Mouse (Mus musculus) thymus, postnatal 14 days (tissue): ENCODE results near the gene Tmem235.
A peak's percentile ranks its signal among the peaks of the same experiment; 100 is the strongest.

ENCODE experiments used
- DNase-seq: peaks from one replicate; pipeline ENCODE4 v3.0.0; 2021

Gene Tmem235

DNA sequence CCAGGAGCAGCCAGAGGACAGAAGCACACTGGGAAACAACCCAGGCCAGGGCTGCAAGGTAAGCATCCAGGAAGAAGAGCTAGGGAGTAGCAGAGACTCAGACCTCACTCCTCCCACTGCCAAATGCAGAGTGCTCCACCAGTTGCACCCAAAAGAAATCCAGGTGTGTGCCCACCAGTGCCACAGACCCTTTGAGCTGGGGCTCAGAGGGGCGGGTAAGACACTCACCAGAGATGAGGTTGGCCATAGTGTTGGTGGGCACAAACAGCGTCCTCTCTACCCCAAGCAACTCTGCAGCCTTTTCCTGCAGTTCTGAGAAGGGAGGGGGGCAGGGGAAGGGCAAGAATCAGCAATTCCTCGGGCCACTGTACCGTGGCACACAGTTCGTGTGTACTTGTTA is 10.8 kb downstream of the Tmem235 start:
- peak; percentile 61 for DNase-seq

DNA sequence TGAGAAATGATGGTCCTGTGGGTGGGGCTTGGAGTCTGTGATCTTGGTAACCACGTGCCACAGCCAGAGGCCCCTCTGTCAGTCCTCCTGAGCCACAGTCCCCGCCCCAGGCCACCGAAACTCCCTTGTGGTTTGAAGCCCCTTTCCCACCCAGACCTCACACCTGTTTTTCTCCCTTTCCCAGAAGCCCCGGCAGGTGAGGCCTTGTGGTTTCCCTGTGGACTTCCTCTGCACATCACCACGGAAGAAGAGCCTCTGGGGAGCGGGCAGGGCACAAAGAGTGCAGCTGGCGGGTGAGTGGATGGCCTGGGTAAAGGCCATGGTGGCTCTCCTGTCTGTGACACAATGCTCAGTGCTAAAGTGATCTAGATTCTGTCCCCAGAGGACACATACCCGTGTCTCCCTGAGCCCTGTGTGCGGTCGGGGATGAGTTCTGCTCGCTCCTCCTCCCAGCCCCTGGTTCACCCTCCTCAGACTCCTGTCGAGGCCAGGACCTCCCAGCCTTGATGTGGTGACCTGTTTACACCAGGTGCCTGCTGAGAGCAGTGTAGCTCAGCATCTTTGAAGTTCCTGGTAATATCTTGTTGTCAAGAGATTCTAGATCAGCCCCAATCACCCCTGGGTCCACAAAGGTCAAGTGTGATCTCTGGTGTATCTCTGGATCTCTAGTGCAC is 11.5 kb downstream of the Tmem235 start:
- DNase-seq, result peak; percentile 95

DNA sequence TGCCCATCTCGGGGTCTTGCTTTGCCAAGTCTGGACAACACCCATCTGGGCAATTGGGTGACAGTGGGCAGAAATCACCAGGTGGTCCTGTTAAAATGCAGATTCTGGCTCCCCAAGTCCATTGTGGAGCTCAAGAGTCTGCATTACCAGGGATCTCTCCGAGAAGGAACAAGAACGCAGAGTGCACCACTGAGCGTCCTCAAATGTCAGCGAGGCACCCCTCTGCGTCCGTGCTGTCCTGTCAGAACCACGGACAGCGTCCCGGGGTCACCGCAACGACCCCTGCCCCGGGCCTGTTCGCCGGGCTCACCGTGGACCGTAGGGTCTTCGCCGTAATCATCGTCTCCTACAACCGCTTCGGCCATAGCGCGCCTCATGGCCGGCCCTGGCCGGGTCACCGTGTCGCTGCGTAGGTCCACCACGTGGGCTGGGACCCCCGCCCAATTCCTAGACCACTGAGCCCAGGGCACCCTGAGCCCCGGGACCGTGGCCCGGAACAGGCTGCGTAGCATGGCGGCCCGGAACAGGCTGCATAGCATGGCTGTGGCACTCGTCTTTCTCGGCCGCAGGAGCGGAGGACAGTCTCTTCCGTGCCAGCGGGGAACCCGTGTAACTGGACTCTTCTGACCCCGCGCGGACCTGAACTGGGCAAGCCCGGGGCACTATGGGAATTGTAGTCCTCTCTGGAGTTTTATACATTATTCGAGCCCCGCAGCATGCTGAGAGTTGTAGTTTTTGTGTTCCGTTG is 12.5 kb downstream of the Tmem235 start, which contains the start of gene Tha1:
Tha1 (minus strand) TSS at position 621 of the 748 bp plus-strand sequence.
- peak; percentile 73 for DNase-seq

DNA sequence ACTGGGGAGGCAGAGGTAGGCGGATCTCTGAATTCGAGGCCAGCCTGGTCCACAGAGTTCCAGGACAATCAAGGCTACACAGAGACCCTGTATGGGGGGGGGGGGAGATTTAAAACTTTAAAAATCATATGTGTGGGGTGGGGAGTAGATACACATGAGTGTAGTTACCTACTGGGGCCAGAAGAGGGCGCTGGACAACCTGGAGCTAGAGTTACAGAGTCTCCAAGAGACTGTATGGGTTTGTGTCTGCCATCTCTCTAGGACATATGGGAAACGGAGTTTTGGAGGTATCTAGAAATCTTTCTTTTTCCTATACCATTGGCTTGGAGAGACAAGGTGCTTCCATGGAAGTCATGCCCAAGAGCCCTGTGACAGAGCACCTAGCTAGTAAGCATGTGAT is 13.9 kb downstream of the Tmem235 start:
- DNase-seq, result peak; percentile 71

DNA sequence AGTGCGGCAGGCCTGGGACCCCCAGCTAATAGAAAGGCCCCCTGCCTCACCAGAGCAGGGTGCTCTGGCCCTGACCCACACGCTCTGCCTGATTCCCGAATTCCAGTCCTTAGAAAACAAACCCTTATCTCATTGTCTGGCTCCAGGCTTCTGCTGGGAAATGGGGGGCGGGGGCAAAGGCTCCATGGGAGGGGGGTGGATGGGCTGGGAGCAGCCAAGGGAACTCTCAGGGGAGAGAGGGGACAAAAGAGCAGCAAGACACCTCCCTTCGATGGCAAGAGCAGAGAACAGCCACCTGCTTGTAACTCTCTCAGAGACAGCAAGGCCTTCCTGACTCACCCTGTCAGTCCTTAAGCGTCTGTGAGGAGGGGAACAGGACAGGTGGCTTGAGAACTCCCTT is 15.1 kb downstream of the Tmem235 start:
- DNase-seq, result peak; percentile 43

DNA sequence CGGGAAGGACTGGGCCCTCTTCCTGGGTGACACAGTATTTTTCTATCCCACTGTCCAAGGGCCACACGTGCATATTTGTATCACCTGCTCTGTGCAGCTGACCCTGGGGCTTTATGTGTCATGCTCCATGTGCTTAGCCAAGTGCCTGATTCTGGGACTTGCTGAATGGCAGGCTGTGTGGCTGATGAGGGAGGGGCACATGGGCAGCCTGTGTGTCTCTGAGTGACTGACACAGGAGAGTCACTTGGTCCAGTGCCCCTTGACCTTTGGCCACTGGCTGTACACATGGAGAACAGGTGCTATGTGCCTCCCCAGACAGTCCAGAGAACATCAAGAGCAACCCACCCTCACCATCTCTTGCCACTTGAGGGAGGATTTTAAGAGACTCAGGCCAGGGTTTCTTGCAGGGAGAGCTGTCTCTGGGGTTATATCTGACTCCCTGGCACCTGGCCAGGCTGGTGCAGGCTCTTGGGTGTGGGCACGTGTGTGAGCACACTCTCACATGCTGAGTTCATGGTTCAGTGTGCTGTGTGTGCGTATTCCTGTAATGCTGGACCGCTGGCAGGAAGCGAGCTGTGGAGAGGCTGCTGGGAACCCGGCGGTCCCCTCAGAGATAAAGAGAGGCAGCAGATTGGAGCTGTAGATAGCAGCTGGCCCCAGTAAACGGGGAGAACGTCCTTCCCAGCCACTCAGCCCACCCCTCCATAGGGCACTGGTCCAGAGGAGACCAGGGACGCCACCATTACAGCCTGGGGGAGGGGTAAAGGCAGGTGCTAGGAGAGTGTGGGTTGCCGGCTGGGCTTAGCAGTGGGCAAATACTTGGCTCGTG is 17.6 kb downstream of the Tmem235 start:
- DNase-seq, result peak; percentile 70

DNA sequence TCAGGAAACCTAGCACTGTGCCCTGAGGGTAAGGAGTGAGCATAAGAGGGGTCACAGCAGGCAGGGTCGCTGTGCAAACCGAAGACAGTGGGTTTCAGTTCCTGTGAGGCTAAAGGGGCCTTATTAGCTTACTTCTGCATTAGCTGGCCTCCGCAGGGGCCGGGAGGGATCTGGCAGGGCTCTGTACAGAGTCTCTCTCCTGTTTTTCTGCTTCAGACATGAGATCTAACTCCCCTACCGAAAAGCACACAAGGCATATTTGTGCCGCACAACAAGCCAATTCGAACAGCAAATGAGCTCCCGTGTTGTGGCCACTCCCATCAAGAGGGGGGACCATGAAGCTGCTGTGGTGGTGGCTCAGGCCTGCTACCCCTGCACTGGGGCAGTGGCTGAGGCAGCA is 18.3 kb downstream of the Tmem235 start:
- no peak for DNase-seq

DNA sequence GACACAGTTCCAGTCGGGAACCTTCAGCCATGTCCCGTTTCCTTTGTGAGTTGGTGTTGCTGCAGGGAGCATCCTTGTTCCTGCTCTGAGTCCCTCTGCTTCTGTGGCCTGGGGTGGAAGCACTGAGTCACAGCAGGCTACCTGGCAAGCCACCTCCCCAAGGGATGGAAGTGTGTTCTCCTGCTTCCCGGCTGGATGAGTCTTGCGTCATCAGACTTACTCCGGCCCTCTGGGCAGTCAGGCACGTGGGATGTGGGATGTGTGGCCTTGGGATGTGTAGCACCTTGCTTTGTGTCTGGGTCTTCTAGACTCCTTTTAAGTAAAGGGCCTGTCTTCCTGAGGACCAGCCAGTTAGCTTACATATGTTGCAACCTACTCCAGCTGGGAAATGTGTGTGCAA is 19.1 kb downstream of the Tmem235 start:
- no peak for DNase-seq

DNA sequence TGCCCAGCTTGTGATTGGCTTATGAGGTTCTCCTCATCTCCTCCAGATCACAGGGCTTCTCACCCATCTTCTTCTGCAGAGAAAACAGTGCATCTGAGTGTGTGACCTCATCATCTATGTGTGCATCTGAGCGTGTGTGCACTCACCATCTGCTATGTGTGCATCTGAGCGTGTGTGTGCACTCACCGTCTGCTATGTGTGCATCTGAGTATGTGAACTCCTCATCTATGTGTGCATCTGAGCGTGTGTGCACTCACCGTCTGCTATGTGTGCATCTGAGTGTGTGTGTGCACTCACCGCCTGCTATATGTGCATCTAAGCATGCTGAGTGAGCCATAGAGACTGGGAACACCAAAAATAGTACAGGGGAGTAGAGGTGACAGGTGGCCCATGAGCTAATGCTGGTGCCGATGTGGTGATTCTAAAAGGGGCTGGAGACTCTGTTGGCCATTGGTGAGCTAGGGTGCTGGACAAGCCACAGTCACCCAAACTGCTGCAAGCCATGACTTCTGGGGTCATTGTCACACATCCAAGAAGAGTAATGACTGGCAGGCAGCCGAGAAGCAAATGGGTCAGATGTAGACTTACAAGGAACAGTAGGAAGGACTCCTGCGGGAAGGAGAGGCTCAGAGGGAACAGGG is 19.9 kb downstream of the Tmem235 start:
- DNase-seq, result no peak

DNA sequence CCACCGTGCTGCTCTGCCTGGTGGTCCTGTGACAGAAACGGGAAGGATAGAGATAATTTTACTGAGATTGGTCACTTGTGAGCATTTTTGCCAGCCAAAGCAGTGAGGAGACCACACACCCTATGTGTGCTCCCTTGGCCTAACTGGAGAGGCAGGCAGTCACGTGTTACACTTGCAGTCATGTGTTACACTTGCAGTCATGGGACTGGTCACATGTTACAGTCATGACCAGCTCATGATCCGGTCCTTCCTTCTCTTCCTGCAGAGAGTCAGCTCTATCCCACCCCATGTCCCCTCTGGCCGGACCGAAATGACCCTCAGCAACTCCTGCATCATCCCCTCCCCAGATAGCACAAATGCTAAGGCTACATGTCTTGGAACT is 20.4 kb downstream of the Tmem235 start:
- no peak for DNase-seq

DNA sequence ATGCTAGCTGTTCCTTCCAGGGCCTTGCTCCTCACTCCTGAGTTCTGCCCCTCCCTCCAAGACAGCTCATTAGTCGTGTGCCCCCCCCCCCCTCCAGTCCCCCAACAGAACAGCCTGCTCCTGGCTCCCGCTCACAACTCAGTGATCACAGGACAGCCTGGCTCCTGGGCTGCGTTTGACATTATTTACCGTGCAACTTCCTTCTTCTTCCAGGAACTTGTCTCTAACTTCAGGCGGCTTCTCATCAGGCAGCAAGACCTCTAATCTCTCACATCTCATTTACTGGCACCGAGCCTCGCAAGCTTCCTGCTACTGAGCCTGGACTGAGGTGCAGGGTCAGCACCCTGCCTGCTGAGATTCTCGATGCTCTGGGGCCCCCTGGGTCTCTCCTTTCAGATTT is 21.2 kb downstream of the Tmem235 start:
- no peak for DNase-seq

DNA sequence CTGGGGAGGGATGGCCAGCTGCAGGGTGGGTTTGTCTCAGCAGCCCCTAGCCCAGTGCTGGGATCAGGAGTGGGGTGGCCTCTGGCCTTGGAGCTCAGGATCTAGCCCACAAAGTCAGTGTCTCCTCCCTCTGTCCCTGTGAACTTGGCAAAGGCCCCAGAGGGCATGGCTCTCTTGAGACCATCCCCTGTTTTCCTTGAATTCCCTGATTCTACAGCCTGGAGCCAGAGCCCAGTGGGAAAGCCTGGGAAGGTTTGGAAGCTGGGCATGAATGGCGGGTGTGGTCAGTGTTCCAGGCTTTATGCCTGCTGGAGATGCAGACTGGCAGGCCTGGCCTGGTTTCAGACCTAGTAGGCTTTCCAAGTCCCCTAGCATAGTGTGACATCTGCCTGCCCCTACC is 21.7 kb downstream of the Tmem235 start:
- no peak for DNase-seq

DNA sequence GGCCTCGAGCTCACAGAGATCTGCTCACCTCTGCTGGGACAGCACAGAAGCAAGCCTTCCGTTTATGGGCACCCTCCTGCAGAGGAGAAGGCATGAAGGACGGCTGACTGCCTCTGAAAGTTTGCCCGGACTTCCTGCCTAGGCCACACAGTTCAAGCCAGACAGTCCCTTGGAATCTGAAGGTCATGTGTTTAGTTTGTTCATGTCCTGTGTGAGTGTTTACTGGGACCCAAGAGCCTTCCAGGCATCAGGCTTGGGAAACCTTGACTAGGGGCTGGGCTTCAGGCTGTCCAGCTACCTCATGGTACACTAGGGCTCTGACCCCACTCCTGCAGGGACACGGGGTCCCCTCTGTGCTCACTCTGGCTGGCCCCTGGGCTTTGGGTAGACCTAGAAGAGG is 25.4 kb downstream of the Tmem235 start:
- no peak for DNase-seq

DNA sequence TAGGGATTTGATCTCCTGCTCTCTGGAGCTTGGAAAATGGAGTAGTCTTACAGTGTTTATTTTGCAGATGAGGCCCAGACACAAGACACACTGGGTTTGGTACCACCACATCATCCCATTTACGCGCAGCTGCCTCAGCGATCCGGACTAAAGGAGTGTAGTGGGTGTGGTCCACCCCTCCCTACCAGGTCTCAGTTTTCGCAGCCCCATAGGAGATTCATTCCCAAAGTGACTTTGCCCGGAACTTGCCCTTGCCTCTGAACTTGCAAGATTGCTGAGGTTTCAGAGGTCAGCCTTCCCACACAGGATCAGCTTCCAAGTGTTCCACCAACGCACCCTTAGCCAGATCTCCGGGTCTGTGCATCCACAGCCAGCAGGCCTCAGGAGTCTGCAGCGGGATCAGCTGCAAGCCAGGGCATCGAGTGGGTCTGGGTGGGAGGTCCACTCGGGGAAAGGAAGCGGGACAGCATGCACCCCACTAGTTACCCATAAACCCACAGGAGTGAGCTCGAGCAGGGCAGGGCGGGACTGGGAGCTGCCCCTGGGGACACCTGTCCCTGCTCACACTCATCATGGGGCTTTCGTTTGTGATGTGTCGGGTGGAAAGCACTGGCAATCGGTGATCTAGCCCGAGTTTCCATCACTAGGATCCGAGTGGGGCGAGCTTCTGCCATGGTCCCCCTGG is 27.8 kb downstream of the Tmem235 start:
- no peak for DNase-seq

DNA sequence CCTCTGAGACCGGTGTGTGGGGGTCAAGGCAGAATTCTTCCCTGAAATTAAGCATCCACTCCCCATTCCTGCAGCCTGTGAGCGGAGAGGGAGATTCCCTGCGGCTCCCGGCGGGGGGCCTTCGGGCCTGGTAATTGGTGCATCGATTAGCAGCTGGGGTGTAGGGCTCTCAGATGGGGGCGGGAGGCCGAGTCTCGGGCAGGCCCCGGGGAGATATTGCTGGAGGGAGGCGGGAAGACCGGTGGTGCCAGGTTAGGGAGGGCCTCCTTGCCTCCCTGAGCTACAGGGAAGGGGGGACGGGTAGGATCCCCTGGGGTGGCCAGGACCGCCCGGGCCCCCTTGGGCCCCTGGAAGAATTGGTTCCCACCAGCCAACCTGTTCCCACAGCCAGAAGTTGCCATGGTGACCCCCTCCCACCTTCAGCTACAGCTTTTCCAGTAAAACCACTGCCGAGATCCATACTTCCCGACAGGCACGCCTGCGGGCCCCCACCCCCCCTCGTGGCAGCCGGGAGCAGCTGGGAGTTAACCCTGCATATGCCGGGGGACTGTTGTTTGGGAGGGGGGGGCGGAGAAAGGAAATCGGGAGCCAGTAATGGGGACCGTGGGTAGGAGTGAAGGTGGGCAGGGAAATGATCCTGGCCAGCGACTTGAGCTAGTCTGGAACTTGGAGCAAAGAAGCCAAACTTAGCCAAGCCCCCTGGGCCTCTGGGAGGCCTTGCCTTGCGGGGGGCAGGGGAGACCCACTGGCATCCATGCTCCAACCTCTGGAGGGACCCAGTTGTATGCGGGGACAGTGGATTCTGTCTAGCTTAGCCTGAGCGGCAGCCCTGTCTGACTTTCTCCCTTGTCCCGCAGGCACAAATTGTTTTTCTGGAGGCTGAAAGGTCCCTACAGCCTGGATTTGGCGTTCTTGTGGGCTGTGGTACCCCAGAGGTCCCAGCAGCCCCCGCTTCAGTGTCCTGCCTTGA is 28.6 kb downstream of the Tmem235 start:
- no peak for DNase-seq

DNA sequence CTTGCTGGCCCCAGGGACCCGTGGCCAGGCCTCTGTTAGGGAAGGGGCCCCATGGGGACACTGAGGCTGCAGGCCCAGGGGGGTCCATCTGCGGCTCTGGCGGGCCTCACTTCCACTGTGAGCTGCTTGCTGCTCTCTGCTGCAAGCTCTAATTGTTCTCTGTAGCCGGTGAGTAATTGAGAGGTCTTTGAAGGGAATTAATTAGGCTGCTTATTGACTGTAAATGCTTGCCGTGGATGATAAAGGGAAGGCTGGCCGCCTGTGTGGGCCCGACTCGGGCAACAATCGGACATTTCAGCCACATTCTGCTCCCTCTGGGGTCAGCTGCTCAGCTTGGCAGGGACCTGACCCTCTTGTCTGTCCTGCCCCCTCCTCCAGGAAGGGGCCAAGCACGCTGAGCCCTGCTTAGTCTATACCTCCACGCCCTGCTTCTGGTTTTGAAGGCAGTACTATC is 29.4 kb downstream of the Tmem235 start:
- no peak for DNase-seq

DNA sequence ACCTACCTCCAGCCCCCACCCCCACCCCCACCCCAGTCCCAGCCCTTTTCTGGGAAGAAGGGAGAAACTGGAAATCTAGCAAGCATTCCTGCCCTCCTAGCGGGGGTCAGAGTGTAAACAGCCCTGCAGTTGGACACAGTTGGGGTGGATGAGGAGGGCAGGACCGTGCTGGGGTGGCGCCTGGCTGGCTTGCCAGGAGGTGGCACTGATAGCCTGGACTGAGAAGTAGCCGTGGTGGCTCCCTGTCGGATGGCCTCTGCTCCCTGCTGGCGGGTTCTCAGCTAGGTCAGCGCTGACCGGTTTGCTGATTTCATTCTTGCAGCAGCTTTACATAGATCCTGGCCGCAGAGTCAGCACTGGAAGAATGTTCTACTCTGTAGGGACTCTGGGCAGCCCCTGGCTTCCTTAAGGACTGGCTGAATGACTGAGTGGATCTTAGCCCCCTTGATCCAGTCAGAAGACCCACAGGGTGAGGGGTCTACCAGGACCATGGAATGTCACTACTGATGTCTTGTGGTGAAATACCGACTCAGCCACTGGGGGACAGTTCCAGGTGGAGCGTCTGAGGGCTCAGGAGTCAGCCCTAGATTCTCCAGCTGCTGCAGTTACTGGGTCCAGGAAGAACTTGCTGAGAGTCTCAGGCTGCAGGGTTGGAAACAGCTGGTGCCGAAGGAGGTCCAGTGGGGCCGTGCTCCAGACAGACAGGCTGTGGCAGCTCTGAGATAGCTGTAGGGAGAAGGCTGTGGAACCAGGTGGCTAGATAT is 30.1 kb downstream of the Tmem235 start:
- no peak for DNase-seq

DNA sequence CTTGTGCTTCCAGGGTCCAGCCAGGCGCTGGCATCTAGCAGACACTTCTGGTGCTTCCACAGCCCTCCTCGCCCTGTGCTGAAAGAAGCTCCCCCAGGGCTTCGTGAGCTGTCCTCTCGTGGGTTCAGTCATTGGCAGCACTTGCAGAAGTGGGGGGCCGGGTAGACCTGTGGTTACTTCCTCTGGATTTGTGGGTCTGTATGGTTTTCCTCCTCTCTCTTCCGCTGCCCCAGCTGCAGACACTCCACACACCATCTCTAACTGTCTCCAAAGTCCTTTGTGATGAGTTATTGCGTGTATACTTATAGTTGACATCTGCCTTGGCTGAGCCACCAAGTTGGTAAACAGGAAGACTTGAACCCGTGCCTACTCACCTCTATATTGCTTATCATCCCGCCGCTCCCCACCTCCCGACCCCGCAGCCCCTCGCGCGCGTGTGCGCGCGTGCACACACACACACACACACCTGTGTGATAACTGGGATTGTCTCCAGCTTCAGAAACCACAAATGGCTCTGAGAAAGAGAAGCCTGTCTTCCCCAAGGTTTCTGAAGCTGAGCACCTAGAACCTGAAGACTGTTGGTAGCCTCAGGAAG is 31.1 kb downstream of the Tmem235 start:
- peak; percentile 68 for DNase-seq

DNA sequence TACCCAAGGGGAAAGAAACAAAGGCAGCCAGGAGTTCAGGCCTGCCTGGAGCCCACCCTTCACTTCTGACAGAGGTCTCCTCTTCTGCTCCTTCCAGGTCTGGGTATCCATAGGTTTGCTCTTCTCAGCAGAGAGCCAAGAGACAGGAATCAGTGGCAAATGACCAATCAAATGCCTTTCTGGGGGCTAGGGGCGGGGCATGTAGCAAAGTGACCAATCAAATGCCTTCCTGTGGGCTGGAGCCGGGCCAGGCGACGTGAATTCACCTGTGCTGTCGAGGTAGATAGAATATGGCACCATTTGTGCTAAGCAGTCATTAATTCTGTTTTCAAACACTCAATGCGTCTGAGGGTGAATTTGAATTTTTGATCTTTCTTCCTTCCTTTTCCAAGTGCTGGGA is 31.6 kb downstream of the Tmem235 start:
- DNase-seq, result peak; percentile 84

DNA sequence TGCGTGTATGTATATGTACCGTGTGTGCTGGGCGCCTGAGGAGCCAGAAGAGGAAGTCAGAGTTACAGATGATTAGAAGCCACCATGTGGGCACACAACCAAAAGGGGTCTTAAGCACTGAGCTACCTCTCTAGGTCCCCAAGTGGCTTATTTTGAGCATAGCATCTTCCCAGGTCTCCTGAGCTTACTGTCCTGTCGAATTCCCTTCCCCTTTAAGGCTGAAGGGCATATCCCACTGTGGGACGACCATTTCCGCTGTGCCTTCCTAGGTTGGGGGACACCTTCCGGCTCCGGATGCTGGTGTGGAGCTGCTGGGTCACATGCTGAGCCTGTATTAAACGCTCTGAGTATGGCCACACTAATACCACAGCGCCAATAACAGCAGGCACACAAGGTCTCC is 34.1 kb downstream of the Tmem235 start:
- no peak for DNase-seq
